In the genomic region with DNA sequence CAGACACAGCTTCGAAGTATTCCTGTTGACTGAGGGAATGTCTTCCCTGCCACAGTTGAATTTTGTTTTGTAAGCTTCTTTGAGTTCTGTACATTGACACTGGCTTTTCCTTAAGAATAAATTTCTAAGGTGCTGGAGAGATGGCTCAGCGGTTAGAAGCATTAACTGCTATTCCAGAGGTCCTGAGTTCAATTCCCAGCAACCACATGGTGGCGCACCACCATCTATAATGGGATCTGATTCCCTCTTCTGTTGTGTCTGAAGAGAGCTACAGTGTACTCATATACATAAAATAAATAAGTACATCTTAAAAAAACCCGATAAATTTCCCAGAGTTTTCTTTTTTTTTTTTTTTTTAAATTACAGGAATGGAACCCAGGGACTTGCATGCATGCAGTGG, we compare ENCODE assay signal across 15 mouse cellular contexts. TPM values are rescaled to one million over a fixed set of nuclear protein-coding genes. Genes with fewer than 3 reads are reported as not detected.
DNase-seq lines count a peak whose midpoint lies in the region; ATAC-seq and TF ChIP-seq lines count a peak whose summit lies in the region.
"Had no signal": no experiment of that assay in that cellular context is flagged by ENCODE, and none has a peak within 500 bp of the region (broad histone marks: within the 10 kb centered on the region; RNA-seq: fewer than 3 reads in every experiment).

No protein-coding gene starts in this region.

- in situ Hi-C loops in CH12.LX (cut with MboI; ENCODE audit: low pct_ligation_motif_present, low pct_unique_long_range_greater_than_20kb, low sequenced_read_pairs): no loop called here

- no peak overlapping the region for H3K9ac ChIP-seq in heart, postnatal 0 days (replicated peaks; ENCODE audit: low read depth, low read length)
- H3K9ac ChIP-seq in CH12.LX (ENCODE audit: insufficient read depth, low read depth): no peak overlapping the region
- H3K9ac ChIP-seq: heart, embryonic 15.5 days; hindbrain, embryonic 13.5 days; neural tube, embryonic 13.5 days had no signal

- TF ChIP-seq EP300 in heart, postnatal 0 days (IDR thresholded peaks at IDR 0.05; ENCODE audit: low read depth): no peak
- no peak for TF ChIP-seq EP300 in CH12.LX (IDR thresholded peaks at IDR 0.05; ENCODE audit: low read length)

- TF ChIP-seq CTCF in heart, postnatal 0 days (IDR thresholded peaks at IDR 0.05; ENCODE audit: low read depth): peak; percentile 13; the same call in 1 of the 2 replicates
- TF ChIP-seq CTCF in CH12.LX (conservative IDR thresholded peaks at IDR 0.05 in 1 of 2, IDR thresholded peaks at IDR 0.05 in 1 of 2; ENCODE audit: low read depth in 2 of 2, low read length in 2 of 2): peak in 1 of 2 experiments; percentile 54; a peak in 2 of 4 replicates

- H3K36me3 ChIP-seq in heart, postnatal 0 days (replicated peaks; ENCODE audit: control insufficient read depth, insufficient read depth, low read length): peaks cover 23% of the 10 kb centered on the region
- peaks cover 6 to 28% of the 10 kb centered on the region in 2 experiments for H3K36me3 ChIP-seq in CH12.LX (replicated peaks in 1 of 2; ENCODE audit: control insufficient read depth in 1 of 2, insufficient read depth in 1 of 2, low read length in 1 of 2)

- H3K9me3 ChIP-seq in heart, postnatal 0 days (replicated peaks; ENCODE audit: control insufficient read depth, low read length): no peaks in the 10 kb centered on the region
- no peaks in the 10 kb centered on the region for H3K9me3 ChIP-seq in CH12.LX (replicated peaks; ENCODE audit: low read length)
- H3K9me3 ChIP-seq: heart, embryonic 15.5 days; hindbrain, embryonic 13.5 days; neural tube, embryonic 13.5 days had no signal

- no peak for DNase-seq in heart, postnatal 0 days (ENCODE audit: low spot score)
- no peak for DNase-seq in heart, postnatal 14 days
- DNase-seq in lung, postnatal 36 days: peak; percentile 39
- no peak for DNase-seq in lung, postnatal 14 days
- DNase-seq in CH12.LX (ENCODE audit: extremely low read depth) (no peak), ZHBTc4 (ENCODE audit: low read depth, low spot score) (peak; percentile 66)
- no peak for DNase-seq in adrenal gland, adult 18-20 months (ENCODE audit: low spot score in 2 of 2)
- DNase-seq: adrenal gland, adult 2 months; cerebellum, adult 11-12 months; kidney, postnatal 14 days; left cerebral cortex, postnatal 4 days had no signal

- intact Hi-C loops in heart, postnatal 14 days (cut with DNase I): no loop called here

- TF ChIP-seq POLR2A in CH12.LX (IDR thresholded peaks at IDR 0.05; ENCODE audit: low read depth, low read length): no peak

- no peak overlapping the region for H3K4me2 ChIP-seq in heart, postnatal 0 days (ENCODE audit: low read depth, low read length)
- H3K4me2 ChIP-seq in CH12.LX (ENCODE audit: insufficient read depth, low read depth, poor library complexity, severe bottlenecking): no peak overlapping the region
- H3K4me2 ChIP-seq: heart, embryonic 15.5 days; hindbrain, embryonic 13.5 days; neural tube, embryonic 13.5 days had no signal

- H3K4me1 ChIP-seq in heart, postnatal 0 days (ENCODE audit: control insufficient read depth, insufficient read depth): peaks cover 10% of the 10 kb centered on the region; the same call in 1 of the 2 replicates
- peaks cover 0 to 1% of the 10 kb centered on the region in 2 experiments; a peak in 1 of 4 replicates for H3K4me1 ChIP-seq in CH12.LX (ENCODE audit: control insufficient read depth in 1 of 2, insufficient read depth in 2 of 2)
- H3K4me1 ChIP-seq: hindbrain, embryonic 13.5 days; neural tube, embryonic 13.5 days had no signal

- dilution Hi-C loops in CH12.LX (cut with MboI; ENCODE audit: extremely low pct_ligation_motif_present, extremely low pct_unique_long_range_greater_than_20kb, low sequenced_read_pairs): no loop called here

- H3K27me3 ChIP-seq in heart, postnatal 0 days (ENCODE audit: control insufficient read depth, insufficient read depth, low read length): no peaks in the 10 kb centered on the region
- H3K27me3 ChIP-seq in CH12.LX (replicated peaks): no peaks in the 10 kb centered on the region
- H3K27me3 ChIP-seq: heart, embryonic 15.5 days; hindbrain, embryonic 13.5 days; neural tube, embryonic 13.5 days had no signal

- no peak overlapping the region for H3K27ac ChIP-seq in heart, postnatal 0 days (ENCODE audit: low read depth)
- no peak overlapping the region for H3K27ac ChIP-seq in CH12.LX (ENCODE audit: insufficient read depth, low read depth)
- H3K27ac ChIP-seq: heart, embryonic 15.5 days; hindbrain, embryonic 13.5 days; neural tube, embryonic 13.5 days had no signal

- no peaks in the 10 kb centered on the region; the same call in 1 of the 2 replicates for H3K79me2 ChIP-seq in CH12.LX (replicated peaks; ENCODE audit: control insufficient read depth, extremely low read depth, insufficient read depth, poor library complexity, severe bottlenecking)

- no peak for ATAC-seq in heart, postnatal 0 days (ENCODE audit: insufficient read depth, low read depth)
- ATAC-seq: intestine, embryonic 16.5 days had no signal

- no peak overlapping the region for H3K4me3 ChIP-seq in heart, postnatal 0 days (ENCODE audit: low read depth, low read length)
- no peak overlapping the region for H3K4me3 ChIP-seq in CH12.LX (replicated peaks in 1 of 3; ENCODE audit: low read depth in 2 of 3, low read length in 2 of 3, poor library complexity in 1 of 3)
- H3K4me3 ChIP-seq: heart, embryonic 15.5 days; hindbrain, embryonic 13.5 days; neural tube, embryonic 13.5 days had no signal

- 62% methylated on average over 4 of the region's 4 CpGs for WGBS in heart, postnatal 0 days

- no peak; the same call in none of the 2 replicates for TF ChIP-seq RAD21 in CH12.LX (IDR thresholded peaks at IDR 0.05; ENCODE audit: low read depth, low read length)

TF ChIP-seq in CH12.LX, 34 proteins besides CTCF, POLR2A, EP300 and RAD21:
- TF ChIP-seq ELF1 (IDR thresholded peaks at IDR 0.05; ENCODE audit: low read depth, low read length) (no peak), BHLHE40 (IDR thresholded peaks at IDR 0.05; ENCODE audit: low read depth, low read length) (no peak), SMC3 (IDR thresholded peaks at IDR 0.05; ENCODE audit: low read depth, low read length) (peak; percentile 12; the same call in 1 of the 2 replicates), POLR2AphosphoS2 (IDR thresholded peaks at IDR 0.05; ENCODE audit: low read depth, low read length) (no peak), SIN3A (IDR thresholded peaks at IDR 0.05; ENCODE audit: low read length) (no peak), RCOR1 (conservative IDR thresholded peaks at IDR 0.05; ENCODE audit: low read depth, low read length) (no peak), MXI1 (IDR thresholded peaks at IDR 0.05; ENCODE audit: low read depth, low read length) (no peak)

RNA-seq across cellular contexts. Expression of gene Atl3, which starts 14.2 kb away (rescaled TPM):
- total RNA-seq in heart, postnatal 0 days (2014; rRNA removed; ENCODE audit: low replicate concordance): 15.2 and 17.1 TPM in 2 replicates
- 5.4 and 6.3 TPM in 2 replicates for polyA plus RNA-seq in heart, postnatal 0 days (2015; fragmentation: Nextera tagmentation; extraction: Ambion mirVana)
- total RNA-seq in heart, postnatal 14 days (2021): 10 to 100 TPM; 24.7 to 28.4 TPM
- total RNA-seq in CH12.LX (2012; rRNA removed) (7.3 and 9.2 TPM in 2 replicates), CH12.LX (2014; rRNA removed) (17.5 and 19.8 TPM in 2 replicates)
- polyA plus RNA-seq in CH12.LX (2012; ENCODE audit: insufficient read length, low read depth): 11.3 and 14.3 TPM in 2 replicates
- total RNA-seq in adrenal gland, adult 18-20 months (2021): 100 to 1,000 TPM in 1 of 2 experiments, 10 to 100 TPM in 1; 84.3 to 121 TPM

RNA-seq across cellular contexts. Expression of gene Rtn3, which starts 24.9 kb away (rescaled TPM):
- 67.7 and 70.4 TPM in 2 replicates for total RNA-seq in heart, postnatal 0 days (2014; rRNA removed; ENCODE audit: low replicate concordance)
- polyA plus RNA-seq in heart, postnatal 0 days (2015; fragmentation: Nextera tagmentation; extraction: Ambion mirVana): 99.7 and 105 TPM in 2 replicates
- 10 to 100 TPM; 79.2 to 87.9 TPM for total RNA-seq in heart, postnatal 14 days (2021)
- total RNA-seq in CH12.LX (2012; rRNA removed) (29.0 and 32.7 TPM in 2 replicates), CH12.LX (2014; rRNA removed) (33.0 and 39.1 TPM in 2 replicates)
- 97.5 and 102 TPM in 2 replicates for polyA plus RNA-seq in CH12.LX (2012; ENCODE audit: insufficient read length, low read depth)
- total RNA-seq in adrenal gland, adult 18-20 months (2021): 100 to 1,000 TPM; 137 to 151 TPM

RNA-seq across cellular contexts. Expression of gene Pla2g16, which starts 49.2 kb away (rescaled TPM):
- 41.6 and 45.6 TPM in 2 replicates for total RNA-seq in heart, postnatal 0 days (2014; rRNA removed; ENCODE audit: low replicate concordance)
- 69.2 and 74.1 TPM in 2 replicates for polyA plus RNA-seq in heart, postnatal 0 days (2015; fragmentation: Nextera tagmentation; extraction: Ambion mirVana)
- total RNA-seq in heart, postnatal 14 days (2021): 10 to 100 TPM; 77.3 to 83.3 TPM
- 19.9 and 28.2 TPM in 2 replicates for total RNA-seq in CH12.LX (2012; rRNA removed)
- total RNA-seq in CH12.LX (2014; rRNA removed): 17.9 and 19.5 TPM in 2 replicates
- polyA plus RNA-seq in CH12.LX (2012; ENCODE audit: insufficient read length, low read depth): 12.5 and 15.4 TPM in 2 replicates
- 100 to 1,000 TPM in 1 of 2 experiments, 10 to 100 TPM in 1; 60.4 to 132 TPM for total RNA-seq in adrenal gland, adult 18-20 months (2021)

Comparison
In these comparisons a context has a peak if more than half of its experiments do, and no peak if none do; other contexts are left out.
1. DNase-seq: peak in lung, postnatal 36 days (single experiment) and ZHBTc4 (single experiment); none in heart, postnatal 0 days (single experiment), heart, postnatal 14 days (0 of 2), lung, postnatal 14 days (single experiment), CH12.LX (single experiment) and adrenal gland, adult 18-20 months (0 of 2).